Comparison of ENCODE assay signal across 8 mouse cellular contexts in genomic region chr9:122572060-122572835, GRCm38 (mm10).
DNase-seq lines count a peak whose midpoint lies in the region; ATAC-seq lines count a peak whose summit lies in the region.

No protein-coding gene starts in this region.

- H3K27me3 ChIP-seq in forebrain, embryonic 16.5 days (replicated peaks; ENCODE audit: control insufficient read depth, insufficient read depth, low read length): peaks cover 60% of the 10 kb centered on the region
- H3K27me3 ChIP-seq in hindbrain, embryonic 13.5 days: peaks cover 84% of the 10 kb centered on the region
- peaks cover 79% of the 10 kb centered on the region for H3K27me3 ChIP-seq in midbrain, embryonic 11.5 days (ENCODE audit: control insufficient read depth, insufficient read depth, low read length)
- H3K27me3 ChIP-seq in stomach, embryonic 14.5 days (ENCODE audit: control insufficient read depth, insufficient read depth, low read length): peaks cover 43% of the 10 kb centered on the region

- peak; percentile 87 for DNase-seq in ZHBTc4 (ENCODE audit: low read depth, low spot score)
- DNase-seq in cerebellum, adult 11-12 months: peak; percentile 36
- peak; percentile 84 to 98 for DNase-seq in left cerebral cortex, adult 8-10 months (ENCODE audit: low spot score in 2 of 2)
- DNase-seq in midbrain, embryonic 11.5 days (ENCODE audit: low spot score, missing footprints): peak; percentile 94

- peak overlapping the region; percentile 67 for H3K4me3 ChIP-seq in forebrain, embryonic 16.5 days (replicated peaks; ENCODE audit: low read length)
- peak overlapping the region; percentile 68 for H3K4me3 ChIP-seq in hindbrain, embryonic 13.5 days
- peak overlapping the region; percentile 56 for H3K4me3 ChIP-seq in midbrain, embryonic 11.5 days (ENCODE audit: low read depth, low read length)
- peak overlapping the region; percentile 44 for H3K4me3 ChIP-seq in stomach, embryonic 14.5 days (ENCODE audit: low read depth, low read length)

- peaks cover 23% of the 10 kb centered on the region for H3K4me1 ChIP-seq in forebrain, embryonic 16.5 days (replicated peaks; ENCODE audit: control insufficient read depth, insufficient read depth, low read length)
- peaks cover 49% of the 10 kb centered on the region for H3K4me1 ChIP-seq in hindbrain, embryonic 13.5 days (replicated peaks)
- peaks cover 17% of the 10 kb centered on the region for H3K4me1 ChIP-seq in midbrain, embryonic 11.5 days (ENCODE audit: control insufficient read depth, insufficient read depth, low read length)
- peaks cover 14% of the 10 kb centered on the region; the same call in 1 of the 2 replicates for H3K4me1 ChIP-seq in stomach, embryonic 14.5 days (ENCODE audit: control insufficient read depth, insufficient read depth, low read length)

- no peaks in the 10 kb centered on the region for H3K9me3 ChIP-seq in forebrain, embryonic 16.5 days (ENCODE audit: control insufficient read depth, low read length)
- no peaks in the 10 kb centered on the region for H3K9me3 ChIP-seq in hindbrain, embryonic 13.5 days
- no peaks in the 10 kb centered on the region for H3K9me3 ChIP-seq in midbrain, embryonic 11.5 days (ENCODE audit: control insufficient read depth, low read length)
- no peaks in the 10 kb centered on the region for H3K9me3 ChIP-seq in stomach, embryonic 14.5 days (ENCODE audit: control insufficient read depth, low read depth, low read length)

- peak overlapping the region; percentile 73 for H3K9ac ChIP-seq in forebrain, embryonic 16.5 days (replicated peaks; ENCODE audit: low read depth, low read length)
- H3K9ac ChIP-seq in hindbrain, embryonic 13.5 days: peak overlapping the region; percentile 81
- H3K9ac ChIP-seq in midbrain, embryonic 11.5 days (ENCODE audit: low read length): peak overlapping the region; percentile 59
- H3K9ac ChIP-seq in stomach, embryonic 14.5 days (replicated peaks; ENCODE audit: low read depth, low read length): no peak overlapping the region; the same call in 1 of the 2 replicates

- H3K4me2 ChIP-seq in forebrain, embryonic 16.5 days (ENCODE audit: low read length): peak overlapping the region; percentile 85
- peak overlapping the region; percentile 79 for H3K4me2 ChIP-seq in hindbrain, embryonic 13.5 days
- H3K4me2 ChIP-seq in midbrain, embryonic 11.5 days: peak overlapping the region; percentile 90
- H3K4me2 ChIP-seq in stomach, embryonic 14.5 days (replicated peaks; ENCODE audit: low read depth, low read length): peak overlapping the region; percentile 88

- peak overlapping the region; percentile 49 for H3K27ac ChIP-seq in forebrain, embryonic 16.5 days (ENCODE audit: low read length)
- H3K27ac ChIP-seq in hindbrain, embryonic 13.5 days: peak overlapping the region; percentile 90
- H3K27ac ChIP-seq in midbrain, embryonic 11.5 days (ENCODE audit: low read depth, low read length): no peak overlapping the region
- no peak overlapping the region for H3K27ac ChIP-seq in stomach, embryonic 14.5 days (ENCODE audit: low read length)

- under 1% methylated on average over 54 of the region's 68 CpGs for WGBS in forebrain, embryonic 16.5 days
- under 1% methylated on average over 67 of the region's 68 CpGs for WGBS in hindbrain, embryonic 13.5 days
- under 1% methylated on average over 64 of the region's 68 CpGs for WGBS in midbrain, embryonic 11.5 days
- WGBS in stomach, embryonic 14.5 days: under 1% methylated on average over 65 of the region's 68 CpGs

- peak; percentile 89 for ATAC-seq in forebrain, embryonic 16.5 days
- peak; percentile 85 for ATAC-seq in hindbrain, embryonic 13.5 days (ENCODE audit: low FRiP score)
- peak; percentile 87 for ATAC-seq in midbrain, embryonic 11.5 days (ENCODE audit: low FRiP score)
- ATAC-seq in stomach, embryonic 14.5 days (ENCODE audit: insufficient number of reproducible peaks, insufficient read depth, low FRiP score, low read depth): peak; percentile 92
- no peak for ATAC-seq in monocyte, adult 5-6 weeks (replicated peaks; ENCODE audit: insufficient number of reproducible peaks, low FRiP score, low TSS enrichment, poor library complexity, severe bottlenecking)

- no peaks in the 10 kb centered on the region for H3K36me3 ChIP-seq in forebrain, embryonic 16.5 days (ENCODE audit: control insufficient read depth, insufficient read depth)
- no peaks in the 10 kb centered on the region for H3K36me3 ChIP-seq in hindbrain, embryonic 13.5 days
- no peaks in the 10 kb centered on the region for H3K36me3 ChIP-seq in midbrain, embryonic 11.5 days (ENCODE audit: control insufficient read depth, insufficient read depth, low read length)
- H3K36me3 ChIP-seq in stomach, embryonic 14.5 days (ENCODE audit: control insufficient read depth, insufficient read depth, low read length): no peaks in the 10 kb centered on the region

Comparison
In these comparisons a context has a peak if more than half of its experiments do, and no peak if none do; other contexts are left out.
1. DNase-seq: peak in every context shown above with its lines; median percentile 94 in midbrain, embryonic 11.5 days; 91 in left cerebral cortex, adult 8-10 months; 87 in ZHBTc4; 36 in cerebellum, adult 11-12 months.
2. H3K27ac ChIP-seq: peak in forebrain, embryonic 16.5 days (single experiment) and hindbrain, embryonic 13.5 days (single experiment); none in midbrain, embryonic 11.5 days (single experiment) and stomach, embryonic 14.5 days (single experiment).
3. Peak in every context shown above with its lines, with median percentiles within 50 percentile points of each other: H3K4me2 ChIP-seq and H3K4me3 ChIP-seq.